Mouse (Mus musculus) embryo, embryonic 11 days (tissue): ENCODE measurements at regions not wholly inside any gene's neighbourhood (a gene's known extent, or its start where the extent isn't known, plus 50 kb on each side); places are given as distances from the start of the nearest gene placed in this dataset.

ENCODE experiments used
- DNase-seq: peaks from one replicate; pipeline ENCODE4 v3.0.0-alpha.2; 2015

GRCm38 (mm10) chr19:13980988-13981630 lies 67.8 kb downstream of the Olfr1505 start:
- DNase-seq: peak; percentile 64

GRCm38 (mm10) chr19:13982823-13983222 lies 69.5 kb downstream of the Olfr1505 start:
- peak; percentile 4 for DNase-seq
